Mouse (Mus musculus): ENCODE data around the gene Tlk2.

DNA sequence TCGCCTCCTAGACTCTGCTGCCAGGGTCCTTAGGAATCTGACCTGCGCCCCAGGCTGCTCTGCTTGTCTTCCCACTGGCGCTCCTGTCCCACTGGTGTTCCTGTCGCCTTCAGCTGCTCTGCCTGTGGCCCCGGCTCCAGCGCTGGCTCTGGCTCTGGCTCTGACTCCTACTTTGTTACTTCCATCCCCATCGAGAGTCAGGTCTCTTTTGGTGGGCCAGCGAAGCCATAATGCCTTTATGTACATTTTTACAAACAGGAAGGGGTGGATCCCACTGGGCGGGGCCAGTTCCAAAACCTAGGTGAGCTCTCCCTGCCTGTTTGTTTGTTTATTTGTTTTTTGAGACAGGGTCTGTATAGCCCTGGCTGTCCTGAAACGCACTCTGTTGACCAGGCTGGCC, 11.8 kb upstream of the Tlk2 start:
- no peak for TF ChIP-seq POLR2A (IDR thresholded peaks at IDR 0.05; ENCODE audit: insufficient read depth, low read depth, low read length)
- TF ChIP-seq CTCF (IDR thresholded peaks at IDR 0.05; ENCODE audit: insufficient read depth, low read depth, low read length), result no peak

All from olfactory bulb, adult 2 months (tissue).